Mouse (Mus musculus) MEL (cell line): ENCODE data around the gene Rrm1. TPM values are rescaled to one million over a fixed set of nuclear protein-coding genes. Genes with fewer than 3 reads are reported as not detected.

Experiments
- DNase-seq: peaks from one replicate; pipeline ENCODE4 v3.0.0; 2011; ENCODE audit warnings: low read depth, low spot score
- H3K27ac ChIP-seq: 2 replicates; pipeline ENCODE4 v1.5.1; 2012; ENCODE audit warnings: low read depth, mild to moderate bottlenecking, control low read depth, low read length, moderate library complexity; ENCODE audit not compliant: control insufficient read depth
- H3K27me3 ChIP-seq, 2 experiments: fragments of 150-350 bp in 1 of 2; sonication (generic) in 1 of 2; 2 replicates each; pipeline ENCODE4 v1.6.1; 2012; ENCODE audit warnings: low read length in 2 of 2, mild to moderate bottlenecking in 2 of 2, improper control_type of control experiment in 1 of 2, moderate library complexity in 1 of 2; ENCODE audit not compliant: insufficient read depth in 2 of 2, control insufficient read depth in 1 of 2
- H3K36me3 ChIP-seq, 2 experiments: 2 replicates each; pipeline ENCODE4 v1.6.1; 2012 to 2014; ENCODE audit warnings: low read length in 2 of 2, improper control_type of control experiment in 1 of 2, inconsistent platforms in 1 of 2, mild to moderate bottlenecking in 1 of 2; ENCODE audit not compliant: insufficient read depth in 2 of 2, control insufficient read depth in 1 of 2
- H3K4me1 ChIP-seq, 2 experiments: fragments of 150-350 bp in 1 of 2; sonication (generic) in 1 of 2; 2 replicates each; pipeline ENCODE4 v1.6.1; 2012; ENCODE audit warnings: low read length in 2 of 2, improper control_type of control experiment in 1 of 2, mild to moderate bottlenecking in 1 of 2; ENCODE audit not compliant: insufficient read depth in 2 of 2, control insufficient read depth in 1 of 2
- H3K4me3 ChIP-seq, 2 experiments: fragments of 150-350 bp in 1 of 2; sonication (generic) in 1 of 2; 2 replicates each; pipeline ENCODE4 v1.5.1; 2012; ENCODE audit warnings: low read depth in 2 of 2, low read length in 2 of 2, mild to moderate bottlenecking in 2 of 2, moderate library complexity in 2 of 2, control low read depth in 1 of 2, improper control_type of control experiment in 1 of 2; ENCODE audit not compliant: control insufficient read depth in 1 of 2, insufficient read depth in 1 of 2
- H3K79me2 ChIP-seq: 2 replicates; pipeline ENCODE4 v1.6.1; 2012; ENCODE audit warnings: mild to moderate bottlenecking, low read length, moderate library complexity; ENCODE audit not compliant: control insufficient read depth, poor library complexity, insufficient read depth
- H3K9ac ChIP-seq: 2 replicates; pipeline ENCODE4 v1.6.1; 2012; ENCODE audit warnings: low read depth, mild to moderate bottlenecking, control low read depth, low read length, moderate library complexity; ENCODE audit not compliant: control insufficient read depth, poor library complexity, severe bottlenecking
- H3K9me3 ChIP-seq: fragments of 150-350 bp; sonication (generic); replicated peaks from 2 replicates; pipeline ENCODE4 v1.6.1; 2012; ENCODE audit warnings: mild to moderate bottlenecking, low read length, improper control_type of control experiment, moderate library complexity; ENCODE audit not compliant: insufficient read depth
- CHD1 ChIP-seq: IDR thresholded peaks from 2 replicates; pipeline ENCODE4 v1.6.1; 2012; ENCODE audit warnings: low read depth, mild to moderate bottlenecking, inconsistent platforms, low read length, improper control_type of control experiment
- CHD2 ChIP-seq: IDR thresholded peaks from 2 replicates; pipeline ENCODE4 v1.6.1; 2011; ENCODE audit warnings: low read length, improper control_type of control experiment
- CTCF ChIP-seq, 3 experiments: IDR thresholded peaks in 2 of 3; conservative IDR thresholded peaks in 1 of 3; 2 replicates each; pipeline ENCODE4 v1.5.1; 2011 to 2012; ENCODE audit warnings: low read length in 3 of 3, low read depth in 2 of 3, mild to moderate bottlenecking in 2 of 3, improper control_type of control experiment in 1 of 3, inconsistent platforms in 1 of 3, mixed read lengths in 1 of 3, moderate library complexity in 1 of 3; ENCODE audit not compliant: control insufficient read depth in 1 of 3, insufficient read depth in 1 of 3, poor library complexity in 1 of 3, severe bottlenecking in 1 of 3
- E2F4 ChIP-seq: IDR thresholded peaks from 2 replicates; pipeline ENCODE4 v1.6.1; 2011; ENCODE audit warnings: low read depth, low read length, improper control_type of control experiment, borderline replicate concordance
- ELF1 ChIP-seq: IDR thresholded peaks from 2 replicates; pipeline ENCODE4 v1.6.1; 2014; ENCODE audit warnings: low read depth, mild to moderate bottlenecking, inconsistent platforms, low read length, improper control_type of control experiment, moderate library complexity
- GABPA ChIP-seq: IDR thresholded peaks from 2 replicates; pipeline ENCODE4 v1.6.1; 2012; ENCODE audit warnings: low read depth, mild to moderate bottlenecking, inconsistent platforms, low read length, improper control_type of control experiment, moderate library complexity
- HCFC1 ChIP-seq: IDR thresholded peaks from 2 replicates; pipeline ENCODE4 v1.6.1; 2012; ENCODE audit warnings: low read depth, mild to moderate bottlenecking, inconsistent platforms, low read length, improper control_type of control experiment, moderate library complexity
- JUND ChIP-seq: IDR thresholded peaks from 2 replicates; pipeline ENCODE4 v1.6.1; 2011; ENCODE audit warnings: low read depth, mild to moderate bottlenecking, improper control_type of control experiment, low read length
- KAT2A ChIP-seq: conservative IDR thresholded peaks from 2 replicates; pipeline ENCODE4 v1.6.1; 2012; ENCODE audit warnings: low read depth, low read length, improper control_type of control experiment, inconsistent platforms
- MYB ChIP-seq: IDR thresholded peaks from 2 replicates; pipeline ENCODE4 v1.6.1; 2011; ENCODE audit warnings: mild to moderate bottlenecking, low read depth, low read length, improper control_type of control experiment
- MYC ChIP-seq: IDR thresholded peaks from 2 replicates; pipeline ENCODE4 v1.6.1; 2011; ENCODE audit warnings: low read depth, mild to moderate bottlenecking, low read length, improper control_type of control experiment, moderate library complexity
- NELFE ChIP-seq: IDR thresholded peaks from 2 replicates; pipeline ENCODE4 v1.6.1; 2011; ENCODE audit warnings: low read depth, low read length, improper control_type of control experiment
- NRF1 ChIP-seq: IDR thresholded peaks from 2 replicates; pipeline ENCODE4 v1.6.1; 2014; ENCODE audit warnings: low read depth, mild to moderate bottlenecking, inconsistent platforms, low read length, improper control_type of control experiment, moderate library complexity; ENCODE audit not compliant: poor library complexity, insufficient read depth, severe bottlenecking
- POLR2A ChIP-seq, 2 experiments: IDR thresholded peaks; 2 replicates each; pipeline ENCODE4 v1.6.1; 2011 to 2012; ENCODE audit warnings: low read length in 2 of 2, mild to moderate bottlenecking in 2 of 2, control low read depth in 1 of 2, improper control_type of control experiment in 1 of 2, low read depth in 1 of 2, moderate library complexity in 1 of 2; ENCODE audit not compliant: control insufficient read depth in 1 of 2, insufficient read depth in 1 of 2, poor library complexity in 1 of 2
- POLR2AphosphoS2 ChIP-seq: IDR thresholded peaks from 2 replicates; pipeline ENCODE4 v1.6.1; 2011; ENCODE audit warnings: low read length, improper control_type of control experiment
- RCOR1 ChIP-seq: IDR thresholded peaks from 2 replicates; pipeline ENCODE4 v1.6.1; 2012; ENCODE audit warnings: low read depth, mild to moderate bottlenecking, inconsistent platforms, low read length, improper control_type of control experiment
- SIN3A ChIP-seq: IDR thresholded peaks from 2 replicates; pipeline ENCODE4 v1.6.1; 2012; ENCODE audit warnings: low read length, improper control_type of control experiment, inconsistent platforms
- USF1 ChIP-seq: IDR thresholded peaks from 2 replicates; pipeline ENCODE4 v1.6.1; 2014; ENCODE audit warnings: low read depth, mild to moderate bottlenecking, inconsistent platforms, low read length, improper control_type of control experiment, moderate library complexity
- USF2 ChIP-seq, 2 experiments: IDR thresholded peaks; 2 replicates each; pipeline ENCODE4 v1.6.1; 2011 to 2012; ENCODE audit warnings: improper control_type of control experiment in 2 of 2, low read length in 2 of 2, borderline replicate concordance in 1 of 2, inconsistent platforms in 1 of 2, low read depth in 1 of 2, mild to moderate bottlenecking in 1 of 2; ENCODE audit not compliant: insufficient read depth in 1 of 2
- ZC3H11A ChIP-seq: IDR thresholded peaks from 2 replicates; pipeline ENCODE4 v1.6.1; 2012; ENCODE audit warnings: low read depth, mild to moderate bottlenecking, inconsistent platforms, low read length, improper control_type of control experiment
- ZKSCAN1 ChIP-seq: IDR thresholded peaks from 2 replicates; pipeline ENCODE4 v1.6.1; 2012; ENCODE audit warnings: low read depth, mild to moderate bottlenecking, inconsistent platforms, low read length, improper control_type of control experiment, moderate library complexity
- ZMIZ1 ChIP-seq: IDR thresholded peaks from 2 replicates; pipeline ENCODE4 v1.6.1; 2012; ENCODE audit warnings: low read depth, mild to moderate bottlenecking, inconsistent platforms, low read length, improper control_type of control experiment, moderate library complexity
- ZNF384 ChIP-seq: IDR thresholded peaks from 2 replicates; pipeline ENCODE4 v1.6.1; 2012; ENCODE audit warnings: low read depth, mild to moderate bottlenecking, inconsistent platforms, low read length, improper control_type of control experiment
- polyA plus RNA-seq, 2 experiments: library from polyadenylated mRNA; stranded (reverse) in 1 of 2; unstranded in 1 of 2; fragments of >175 nt in 1 of 2; fragments of >200 nt in 1 of 2; gene quantifications; 2 replicates each; pipeline versions ENCODE4 v1.2.1 to v1.2.4; 2012; ENCODE audit warnings: low replicate concordance in 2 of 2, low read depth in 1 of 2; ENCODE audit not compliant: insufficient read length in 2 of 2, insufficient read depth in 1 of 2, missing spikeins in 1 of 2
- total RNA-seq: library from RNA; depleted of rRNA; stranded (reverse); fragments of 300-350 nt; gene quantifications from 2 replicates; pipeline ENCODE4 v1.2.3, GENCODE M21; 2012

Rrm1 gene
- total and polyA plus RNA-seq, 3 experiments: 147 to 228 TPM; not detected in 1

- Histone ChIP-seq H3K79me2 (no peaks in the 10 kb centered on the region), H3K9ac (no peak within 1 kb of the TSS), H3K9me3 (no peaks in the 10 kb centered on the region), H3K27me3 (no peaks in the 10 kb centered on the region), H3K4me3 (no peak within 1 kb of the TSS), H3K36me3 (no peaks in the 10 kb centered on the region), H3K4me1 (no peaks in the 10 kb centered on the region), H3K27ac (no peak within 1 kb of the TSS)
- TF ChIP-seq SIN3A (no peak), USF2 (IDR thresholded peaks at IDR 0.05; ENCODE audit: borderline replicate concordance in 1 of 2, insufficient read depth in 1 of 2, low read depth in 1 of 2, low read length in 2 of 2) (no peak), POLR2AphosphoS2 (no peak), KAT2A (no peak), JUND (no peak), RCOR1 (no peak), MYC (no peak), MYB (no peak), ZC3H11A (no peak), ZKSCAN1 (no peak), HCFC1 (no peak), ZNF384 (no peak), ZMIZ1 (no peak), GABPA (no peak), E2F4 (no peak), NELFE (no peak)
- DNase-seq: no peak
Measured at GRCm38 (mm10) chr7:102499473-102499872, 58.0 kb downstream of the Rrm1 start, which contains the start of gene Olfr545. Olfr545 (minus strand) TSS chr7:102499573.

- H3K9me3 ChIP-seq: no peaks in the 10 kb centered on the region
- H3K4me1 ChIP-seq: no peaks in the 10 kb centered on the region; a peak in 1 of 4 replicates
- H3K4me3 ChIP-seq: no peak overlapping the region
- H3K36me3 ChIP-seq: no peaks in the 10 kb centered on the region
- TF ChIP-seq NRF1 (no peak), USF1 (no peak), NELFE (no peak), ZNF384 (no peak), USF2 (IDR thresholded peaks at IDR 0.05; ENCODE audit: borderline replicate concordance in 1 of 2, insufficient read depth in 1 of 2, low read depth in 1 of 2, low read length in 2 of 2) (no peak), CHD2 (no peak), ELF1 (no peak), JUND (no peak), CHD1 (no peak), POLR2A (IDR thresholded peaks at IDR 0.05; ENCODE audit: control insufficient read depth in 1 of 2, insufficient read depth in 1 of 2, low read depth in 1 of 2, low read length in 2 of 2, poor library complexity in 1 of 2) (no peak), ZC3H11A (no peak), CTCF (IDR thresholded peaks at IDR 0.05 in 2 of 3, conservative IDR thresholded peaks at IDR 0.05 in 1 of 3; ENCODE audit: control insufficient read depth in 1 of 3, insufficient read depth in 1 of 3, low read depth in 2 of 3, low read length in 3 of 3, poor library complexity in 1 of 3, severe bottlenecking in 1 of 3) (no peak), KAT2A (no peak), HCFC1 (no peak), MYC (no peak), E2F4 (no peak)
- no peaks in the 10 kb centered on the region for H3K79me2 ChIP-seq
- H3K9ac ChIP-seq: no peak overlapping the region
- H3K27ac ChIP-seq: no peak overlapping the region
- DNase-seq: no peak
- H3K27me3 ChIP-seq: no peaks in the 10 kb centered on the region
Measured at GRCm38 (mm10) chr7:102501986-102502385, 60.5 kb downstream of the Rrm1 start.
